Mouse (Mus musculus): ENCODE data around the gene March1.
"Not testable (repeated sequence)": the region's sequence is repeated elsewhere in the genome, so short reads cannot be mapped to it uniquely, and the experiment has no call there.

DNA sequence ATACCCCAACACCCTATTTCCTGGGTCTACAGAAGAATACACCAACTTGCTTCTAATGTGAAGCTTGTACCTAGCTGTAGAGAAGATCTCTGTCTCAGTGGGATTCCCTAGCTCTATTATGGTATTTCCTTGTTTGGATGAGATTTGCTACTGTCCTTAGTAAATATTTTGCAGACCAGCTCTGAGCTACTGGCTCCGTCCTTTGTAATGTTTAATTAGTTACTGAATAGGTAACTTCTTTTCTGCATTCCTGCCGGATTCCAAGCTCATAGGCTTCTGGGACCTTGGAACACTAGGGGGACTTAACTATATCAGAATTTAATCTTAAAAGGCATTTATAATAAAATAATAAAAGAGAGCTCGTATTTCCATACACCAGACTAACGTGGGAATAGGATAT is 799.9 kb downstream of the March1 start:
- TF ChIP-seq CTCF (IDR thresholded peaks at IDR 0.05; ENCODE audit: control insufficient read depth, insufficient read depth, insufficient read length); CEBPB (IDR thresholded peaks at IDR 0.05; ENCODE audit: low read depth); MAX (IDR thresholded peaks at IDR 0.05); MYOD1 (IDR thresholded peaks at IDR 0.05; ENCODE audit: control insufficient read depth, insufficient read length, low read depth): not testable (repeated sequence)

Measured in C2C12 (cell line).